Mouse (Mus musculus): ENCODE measurements around the gene Chek2.
"Not testable (repeated sequence)": the region's sequence is repeated elsewhere in the genome, so short reads cannot be mapped to it uniquely, and the experiment has no call there.

Chek2 gene

DNA sequence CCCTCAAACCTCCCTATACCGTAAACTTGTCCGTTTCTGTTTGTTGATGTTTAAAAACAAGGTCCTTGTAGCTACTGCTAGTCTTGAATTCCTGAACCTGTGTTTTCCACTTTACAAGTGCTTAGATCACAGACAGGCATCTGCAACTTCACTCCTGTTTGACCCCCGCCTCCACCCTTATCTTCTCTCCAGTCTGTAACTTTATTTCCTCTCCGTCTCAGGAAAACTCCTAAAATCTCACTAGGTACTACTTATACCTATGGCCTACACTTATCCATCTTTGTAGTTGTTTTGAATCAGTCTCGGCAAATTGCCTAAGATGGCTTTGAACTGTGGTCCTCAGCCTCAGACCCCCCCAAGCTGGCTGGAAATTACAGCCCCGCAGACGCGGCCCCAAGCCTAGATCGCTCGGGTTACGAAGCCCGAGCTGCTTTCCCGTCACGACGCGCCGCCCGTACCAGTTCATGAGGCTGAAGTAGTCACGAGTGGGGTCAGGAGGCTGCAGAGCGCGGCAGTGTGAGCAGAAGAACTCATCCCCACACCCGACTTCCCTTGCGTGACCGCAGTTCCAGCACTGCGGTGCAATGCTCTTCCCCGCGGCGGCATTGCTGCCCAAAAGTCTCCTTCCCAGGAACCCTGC is 621 bp upstream of the Chek2 start:
- no peak for DNase-seq (ENCODE audit: low spot score)

DNA sequence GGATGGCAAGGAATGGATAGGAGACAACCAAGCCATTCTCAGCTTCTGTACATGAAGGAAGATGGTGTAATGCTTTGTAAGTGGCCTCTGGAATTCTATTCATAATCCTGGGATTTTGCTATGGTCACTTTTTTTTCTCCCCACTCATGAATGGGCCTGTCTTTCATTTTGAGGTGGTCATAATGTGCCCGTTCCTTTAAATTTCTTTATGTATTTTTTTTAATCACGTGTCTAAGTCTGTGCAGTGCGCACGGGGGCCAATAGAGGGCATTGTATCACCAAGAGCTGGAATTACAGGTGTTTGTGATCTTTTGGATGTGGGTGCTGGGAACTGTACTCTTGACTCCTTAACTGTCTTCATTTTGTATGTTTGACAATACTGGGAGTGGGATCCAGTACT is 686 bp downstream of the Chek2 start:
- peak; percentile 21 for DNase-seq (ENCODE audit: low spot score)

DNA sequence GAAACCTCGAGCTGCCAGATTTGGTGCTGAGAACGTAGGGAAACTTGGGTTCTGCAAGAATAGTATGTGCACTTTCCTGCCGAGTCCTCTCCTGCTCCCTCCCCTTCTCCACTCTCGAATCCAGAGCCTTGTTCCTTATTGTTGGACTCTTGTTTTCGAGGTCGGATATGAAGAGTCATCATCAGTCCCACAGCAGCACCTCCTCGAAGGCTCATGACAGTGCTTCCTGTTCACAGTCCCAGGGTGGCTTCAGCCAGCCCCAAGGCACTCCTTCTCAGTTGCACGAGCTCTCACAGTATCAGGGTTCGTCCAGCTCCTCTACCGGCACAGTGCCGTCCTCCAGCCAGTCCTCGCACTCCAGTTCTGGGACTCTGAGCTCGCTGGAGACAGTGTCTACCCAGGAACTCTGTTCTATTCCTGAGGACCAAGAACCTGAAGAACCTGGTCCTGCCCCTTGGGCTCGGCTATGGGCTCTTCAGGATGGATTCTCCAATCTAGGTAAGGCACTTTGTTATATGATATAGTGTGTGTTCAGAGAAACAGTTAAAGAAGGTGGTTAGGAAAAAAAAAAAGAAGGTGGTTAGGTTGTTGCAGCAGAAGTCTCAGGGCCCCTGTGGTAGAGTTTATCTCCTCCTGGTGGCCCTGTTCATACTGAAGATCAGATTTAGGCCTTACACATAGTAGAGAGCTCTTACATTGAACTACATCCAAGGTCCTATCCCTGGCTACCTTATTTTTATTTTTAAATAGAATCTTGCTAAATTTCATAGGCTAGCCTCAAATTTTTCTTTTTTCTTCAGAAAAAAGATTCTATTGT is 1.5 kb downstream of the Chek2 start:
- no peak for DNase-seq (ENCODE audit: low spot score)

DNA sequence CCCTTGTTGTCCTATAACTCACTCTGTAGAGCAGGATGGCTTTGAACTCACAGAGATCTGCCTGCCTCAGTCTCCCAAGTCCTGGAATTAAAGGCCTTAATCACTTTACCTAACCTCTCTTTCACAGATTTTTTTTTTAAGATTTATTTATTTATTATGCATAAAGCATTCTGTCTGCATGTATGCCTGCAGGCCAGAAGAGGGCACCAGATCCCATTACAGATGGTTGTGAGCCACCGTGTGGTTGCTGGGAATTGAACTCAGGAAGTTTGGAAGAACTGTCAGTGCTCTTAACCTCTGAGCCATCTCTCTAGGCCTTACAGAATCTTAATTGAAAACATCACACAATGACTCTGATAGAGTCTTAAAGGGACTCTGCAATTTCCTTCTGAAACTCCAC is 13.2 kb downstream of the Chek2 start:
- no peak for DNase-seq (ENCODE audit: low spot score)

DNA sequence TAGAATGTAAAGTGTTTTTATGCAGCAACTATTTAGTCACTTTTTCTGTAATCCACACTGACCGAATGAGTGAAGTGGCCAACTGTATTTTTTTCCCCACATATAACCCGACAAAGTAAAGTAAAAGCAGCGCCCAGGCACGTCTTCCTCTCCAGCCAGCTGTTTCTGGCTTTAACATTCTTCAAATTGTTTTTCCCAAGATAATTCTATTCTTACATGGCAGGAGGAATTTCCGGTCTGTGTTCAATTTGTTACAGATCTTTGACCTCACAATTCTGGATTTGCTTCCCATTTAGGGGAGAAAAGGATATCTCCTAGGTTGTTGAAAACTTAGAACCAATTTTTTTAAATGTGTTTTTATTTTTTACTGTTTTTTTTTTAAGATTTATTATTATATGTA is 17.3 kb downstream of the Chek2 start:
- no peak for DNase-seq (ENCODE audit: low spot score)

DNA sequence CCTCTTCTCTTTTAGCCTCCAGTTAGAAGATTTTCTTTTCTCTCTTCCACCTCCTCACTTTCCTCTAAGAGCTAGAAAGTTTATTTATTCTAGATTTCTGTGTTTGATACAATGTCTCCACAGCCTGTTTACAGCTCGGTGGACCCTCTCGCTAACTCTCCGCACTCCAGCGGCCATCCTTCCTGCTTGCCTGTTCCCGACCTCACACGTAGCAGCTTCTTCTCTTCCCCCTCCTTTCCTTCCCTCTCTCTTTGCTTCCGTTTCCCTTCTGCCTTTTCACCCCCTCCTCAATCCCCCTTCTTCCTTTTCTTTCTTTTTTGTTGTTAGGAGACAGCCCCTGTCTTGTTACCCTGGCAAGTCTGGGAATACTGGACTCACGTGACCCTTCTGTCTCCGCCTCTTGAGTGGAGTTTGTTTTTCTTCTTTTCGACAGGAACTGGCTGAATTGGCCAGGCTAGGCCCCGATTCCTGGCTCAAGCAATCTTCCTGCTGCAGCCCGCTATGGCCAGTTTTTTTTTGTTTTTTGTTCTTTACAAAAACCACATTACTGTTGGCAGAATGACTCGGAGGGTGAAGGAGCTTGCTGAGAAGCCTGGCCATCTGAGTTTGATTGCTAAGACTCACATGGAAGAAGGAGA is 19.4 kb downstream of the Chek2 start:
- peak; percentile 48 for DNase-seq (ENCODE audit: low spot score)

DNA sequence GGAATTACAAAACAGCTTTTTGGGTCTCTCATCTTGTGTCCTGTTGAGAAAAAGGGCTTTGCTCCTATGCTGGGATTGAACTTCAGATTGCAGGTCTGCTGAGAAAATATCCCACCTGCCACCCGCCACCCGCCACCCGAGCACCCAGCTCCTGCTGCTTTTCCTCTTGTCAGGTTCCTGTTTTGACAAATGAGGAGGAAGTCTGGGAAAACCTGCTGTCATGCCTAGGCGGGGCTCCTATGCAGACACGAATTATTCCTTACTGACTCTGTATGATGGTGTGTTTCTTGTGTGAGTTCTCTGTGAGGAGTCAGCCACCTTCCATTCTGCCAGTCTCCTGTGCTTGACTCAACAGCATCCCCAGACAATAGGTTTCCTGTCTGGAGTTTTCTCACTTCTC is 20.7 kb downstream of the Chek2 start:
- DNase-seq (ENCODE audit: low spot score): no peak

DNA sequence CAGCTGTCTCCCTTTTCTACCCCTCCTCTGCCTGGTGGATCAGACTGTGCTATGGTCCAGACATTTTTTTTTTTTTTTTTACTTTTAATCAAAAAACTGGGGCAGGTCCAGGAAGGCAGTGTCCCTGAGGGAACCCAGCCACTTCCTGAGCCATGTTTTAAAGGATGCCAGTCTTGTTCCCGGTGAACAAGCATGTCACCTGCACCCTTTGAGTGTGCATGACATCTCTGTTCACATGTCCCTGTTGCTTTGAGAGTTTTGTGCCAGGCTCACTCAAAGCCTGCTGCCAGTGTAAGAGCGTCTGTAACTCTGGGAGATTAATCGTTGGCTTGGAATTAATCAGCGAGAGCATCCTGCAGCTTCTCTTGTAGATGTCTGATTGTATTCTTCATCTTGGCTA is 28.7 kb downstream of the Chek2 start:
- DNase-seq (ENCODE audit: low spot score): no peak

DNA sequence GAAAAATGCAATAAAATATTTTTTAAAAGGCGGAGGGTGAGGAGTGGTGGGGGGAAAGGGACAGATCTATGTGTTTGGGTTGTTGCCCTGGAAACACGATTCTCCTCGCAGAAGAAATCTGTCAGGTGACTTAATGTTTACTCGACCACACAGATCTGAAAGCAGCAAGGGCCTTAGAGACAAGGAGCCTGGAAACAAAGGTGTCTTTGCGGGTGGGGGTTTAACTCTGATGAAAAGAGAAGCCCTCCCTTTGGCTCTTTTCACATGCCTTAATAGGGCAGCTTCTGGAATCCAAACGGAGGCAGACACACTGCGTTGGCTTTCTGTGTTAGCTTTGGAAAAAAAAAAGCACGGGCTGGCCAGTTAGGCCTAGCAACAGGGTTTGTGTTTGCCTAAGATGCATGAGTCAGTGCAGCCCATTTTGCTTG is 29.5 kb downstream of the Chek2 start:
- DNase-seq (ENCODE audit: low spot score): no peak

DNA sequence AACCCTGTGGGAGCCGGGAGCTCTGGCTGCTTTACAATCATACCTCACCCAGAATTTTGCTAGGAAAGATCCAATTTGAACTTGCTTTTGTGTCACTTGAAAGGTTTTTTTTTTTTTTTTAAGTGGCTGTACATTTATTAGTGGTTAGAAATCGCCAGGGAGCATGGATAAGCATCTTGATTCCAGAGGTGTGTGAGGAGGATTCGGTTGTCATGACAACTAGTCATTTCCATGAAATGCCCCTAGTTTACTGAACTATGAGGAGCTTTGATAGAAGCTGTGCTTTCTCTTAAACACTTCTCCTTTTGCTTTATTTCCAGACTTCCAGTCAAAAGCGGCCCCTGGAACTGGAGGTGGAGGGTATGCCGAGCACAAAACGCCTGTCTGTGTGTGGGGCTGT is 33.4 kb downstream of the Chek2 start:
- DNase-seq (ENCODE audit: low spot score): no peak

DNA sequence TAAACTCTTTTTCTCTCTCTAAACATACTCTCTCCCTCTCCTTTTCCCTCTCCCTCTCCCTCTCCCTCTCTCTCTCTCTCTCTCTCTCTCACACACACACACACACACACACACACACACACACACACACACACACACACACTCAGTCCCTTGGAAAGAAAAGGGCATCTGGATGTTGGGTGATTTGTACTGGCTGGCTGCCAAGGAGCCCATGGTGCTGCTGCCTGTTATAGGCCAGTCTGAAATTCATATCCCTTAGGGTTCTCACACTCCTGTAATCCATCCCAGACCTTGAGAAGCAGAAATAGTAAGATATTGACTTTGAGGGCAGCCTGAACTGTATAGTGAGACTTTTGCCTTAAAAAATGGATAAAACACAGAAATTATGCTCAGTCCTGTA is 34.9 kb downstream of the Chek2 start:
- no peak for DNase-seq (ENCODE audit: low spot score)

DNA sequence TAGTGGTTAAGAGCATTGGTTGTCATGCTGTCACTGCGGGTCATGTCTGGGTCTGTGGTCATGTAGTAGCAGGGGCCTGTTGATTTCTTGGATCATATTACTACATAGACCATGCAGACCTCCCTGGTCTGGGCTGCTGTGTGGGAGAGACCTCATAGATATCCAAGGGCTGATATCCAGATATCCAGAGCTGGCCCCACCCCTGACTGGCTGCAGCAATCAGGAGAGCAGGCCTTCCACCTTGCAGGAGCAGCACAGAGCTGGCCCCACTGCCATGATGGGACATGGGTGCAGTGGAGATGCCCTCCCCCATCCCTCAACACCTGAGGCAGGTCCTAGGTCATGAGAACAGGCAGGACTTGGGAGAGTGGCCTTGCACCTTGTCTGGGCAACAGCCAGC is 35.5 kb downstream of the Chek2 start:
- DNase-seq (ENCODE audit: low spot score): no peak

DNA sequence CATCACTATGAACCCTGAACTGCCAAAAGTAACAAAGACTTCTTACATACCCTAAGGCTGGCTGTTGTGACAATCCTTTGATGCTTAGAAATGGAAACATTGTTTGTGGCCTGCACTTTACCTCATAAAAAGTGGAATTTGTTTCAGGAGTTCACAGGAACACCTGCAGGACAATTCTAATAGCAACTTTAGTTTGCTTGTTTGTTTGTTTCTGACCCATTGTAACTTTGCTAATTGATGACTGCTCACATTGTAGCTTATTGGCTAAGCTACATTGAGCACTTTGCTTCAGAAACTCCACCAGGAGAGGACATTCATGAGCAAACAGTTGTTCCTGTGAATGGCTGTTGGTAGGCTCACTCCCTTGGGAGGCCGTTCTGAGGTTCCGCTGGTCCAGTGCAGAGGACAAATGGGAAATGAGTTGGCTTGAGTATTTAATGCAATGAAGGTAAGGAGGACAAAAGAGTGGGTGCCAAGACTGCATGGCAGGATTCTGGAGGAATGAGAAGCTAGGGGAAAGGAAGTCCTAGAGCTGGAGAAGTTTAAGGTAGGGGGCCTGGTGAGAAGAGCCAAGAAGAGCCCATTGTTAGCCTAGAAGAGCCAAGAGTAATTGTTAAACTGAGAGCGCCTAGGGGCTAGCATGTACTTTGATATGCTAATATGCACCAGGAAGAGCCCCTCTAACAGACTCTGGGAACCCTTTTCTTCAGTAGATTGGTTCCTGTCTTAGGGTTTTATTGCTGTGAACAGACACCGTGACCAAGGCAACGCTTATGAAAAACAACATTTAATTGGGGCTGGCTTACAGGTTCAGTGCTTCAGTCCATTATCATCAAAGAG is 38.1 kb downstream of the Chek2 start:
- DNase-seq (ENCODE audit: low spot score): no peak

DNA sequence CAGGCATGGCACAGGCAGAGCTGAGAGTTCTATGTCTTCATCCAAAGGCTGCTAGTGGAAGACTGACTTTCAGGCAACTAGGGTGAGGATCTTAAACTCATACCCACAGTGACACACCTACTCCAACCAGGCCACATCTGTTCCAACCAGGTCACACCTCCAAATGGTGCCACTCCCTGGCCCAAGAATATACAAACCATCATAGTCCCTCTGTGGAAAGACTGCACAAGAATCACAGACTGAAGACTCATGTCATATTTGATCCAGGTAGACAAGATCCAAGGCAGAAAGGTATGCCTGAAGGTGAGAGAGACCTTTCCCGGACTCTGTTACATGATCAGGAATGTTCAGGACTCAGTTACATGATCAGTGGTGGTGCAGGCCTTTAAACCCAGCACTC is 38.7 kb downstream of the Chek2 start:
- DNase-seq (ENCODE audit: low spot score): not testable (repeated sequence)

DNA sequence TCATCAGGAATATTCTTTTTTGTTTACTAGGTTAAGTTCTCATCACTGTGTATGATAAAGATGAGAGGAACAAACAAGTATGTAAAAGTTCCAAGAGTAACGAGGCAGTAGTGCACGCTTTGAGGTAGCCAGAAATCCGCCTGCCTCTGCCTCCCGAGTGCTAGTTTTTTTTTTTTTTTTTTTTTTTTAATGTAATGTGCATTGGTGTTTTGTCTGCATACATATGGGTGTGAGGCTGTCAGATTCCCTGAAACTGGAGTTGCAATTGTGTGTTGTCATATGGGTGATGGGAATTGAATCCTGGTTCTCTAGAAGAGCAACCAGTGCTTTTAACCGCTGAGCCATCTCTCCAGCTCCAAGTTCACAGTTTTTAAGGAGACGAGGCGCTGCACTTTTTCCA is 39.3 kb downstream of the Chek2 start:
- no peak for DNase-seq (ENCODE audit: low spot score)

DNA sequence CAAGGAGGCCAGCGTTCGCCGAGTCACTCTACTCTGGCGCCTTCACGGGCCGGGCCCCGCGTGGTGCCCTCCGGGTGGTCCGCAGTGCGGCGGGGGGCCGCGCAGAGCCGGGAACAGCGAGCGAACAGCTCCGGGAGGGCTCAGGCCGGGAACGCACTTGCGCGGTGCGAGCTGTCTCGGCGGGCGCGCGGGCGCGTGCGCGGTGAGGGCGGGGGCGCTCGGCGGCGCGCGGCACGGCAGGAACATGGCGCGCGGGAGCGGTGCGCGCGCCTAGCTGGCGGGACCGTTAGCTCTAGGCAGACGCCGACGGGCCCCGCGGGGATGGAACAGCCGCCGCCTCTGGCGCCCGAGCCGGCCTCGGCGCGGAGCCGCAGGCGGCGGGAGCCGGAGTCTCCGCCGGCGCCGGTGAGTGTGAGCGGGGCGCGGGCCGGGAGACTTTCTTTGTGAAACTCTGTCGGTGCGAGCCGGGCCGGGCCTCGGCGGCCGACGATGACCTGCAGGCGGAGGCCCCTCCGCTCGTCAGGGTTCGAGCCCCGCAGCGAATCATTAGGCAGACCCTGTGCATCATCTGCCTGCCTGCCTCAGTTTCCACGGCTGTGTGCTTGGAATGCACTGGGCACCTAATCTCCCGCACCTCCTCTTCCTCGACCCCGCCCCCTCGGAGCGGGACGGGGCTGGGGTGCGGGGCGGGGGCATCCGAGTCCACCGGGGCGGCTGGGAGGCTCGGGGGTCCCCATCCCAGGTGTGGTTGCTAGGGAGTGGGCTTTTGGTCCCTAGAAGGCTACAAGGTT is 40.0 kb downstream of the Chek2 start, which contains the start of gene Ttc28:
Gene Ttc28 (plus strand): TSS at position 220 of the 791 bp plus-strand sequence.
- DNase-seq (ENCODE audit: low spot score): peak; percentile 86

DNA sequence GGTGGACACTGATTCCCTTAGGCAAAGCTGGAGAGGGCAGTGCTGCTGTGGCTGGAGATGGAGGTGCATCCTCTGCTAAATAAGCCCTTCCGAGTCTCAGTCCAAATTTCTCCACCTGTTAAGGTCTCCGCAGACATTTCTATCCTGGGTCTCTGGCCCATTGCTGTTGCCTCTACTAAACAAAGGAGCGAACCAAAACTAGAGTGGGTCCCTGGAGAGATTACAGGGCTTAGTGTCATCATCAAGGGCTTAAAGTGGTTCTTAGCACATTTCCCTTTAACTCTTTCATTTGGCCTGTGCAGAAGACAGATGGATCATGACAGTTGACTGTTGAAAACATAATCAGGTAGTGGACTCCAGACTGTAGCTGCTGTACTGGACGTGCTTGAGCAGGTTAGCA is 48.8 kb downstream of the Chek2 start:
- no peak for DNase-seq (ENCODE audit: low spot score)

DNA sequence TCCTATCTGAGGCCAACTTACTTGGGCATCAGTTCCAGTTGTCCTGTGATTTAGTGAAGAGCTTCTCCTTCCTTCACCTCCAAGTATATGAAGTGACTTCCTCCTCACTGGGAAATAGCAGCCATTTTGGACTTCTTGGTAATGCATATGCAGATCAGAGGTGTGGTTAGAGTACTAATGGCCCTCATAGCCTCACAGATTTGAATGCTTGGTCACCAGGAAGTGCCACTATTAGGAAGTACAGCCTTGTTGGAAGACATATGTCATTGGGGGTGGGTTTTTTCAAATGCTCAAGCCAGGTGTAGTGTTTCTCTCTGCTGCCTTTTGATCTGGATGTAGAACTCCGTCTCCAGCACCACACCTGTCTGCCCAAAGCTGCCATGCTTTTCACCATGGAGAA is 50.2 kb downstream of the Chek2 start:
- no peak for DNase-seq (ENCODE audit: low spot score)

DNA sequence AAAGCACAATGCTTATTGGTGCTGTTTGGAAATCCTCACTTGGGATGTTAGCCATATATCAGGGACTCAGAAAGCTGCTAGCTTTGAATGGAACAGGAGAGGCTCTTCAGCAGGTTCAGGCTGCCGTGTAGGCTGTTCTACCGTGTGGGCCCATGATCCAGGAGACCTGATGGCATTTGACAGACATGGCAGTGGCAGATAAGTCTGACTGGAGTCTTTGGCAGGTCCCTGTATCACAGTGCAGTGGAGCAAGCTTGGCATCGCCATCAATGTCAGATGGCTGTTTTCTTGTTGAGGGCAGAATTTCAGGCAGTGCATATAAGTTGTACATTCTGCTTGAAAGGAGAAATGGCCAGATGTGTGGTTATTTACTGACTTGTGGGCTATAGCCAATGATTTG is 50.8 kb downstream of the Chek2 start:
- DNase-seq (ENCODE audit: low spot score): no peak

DNA sequence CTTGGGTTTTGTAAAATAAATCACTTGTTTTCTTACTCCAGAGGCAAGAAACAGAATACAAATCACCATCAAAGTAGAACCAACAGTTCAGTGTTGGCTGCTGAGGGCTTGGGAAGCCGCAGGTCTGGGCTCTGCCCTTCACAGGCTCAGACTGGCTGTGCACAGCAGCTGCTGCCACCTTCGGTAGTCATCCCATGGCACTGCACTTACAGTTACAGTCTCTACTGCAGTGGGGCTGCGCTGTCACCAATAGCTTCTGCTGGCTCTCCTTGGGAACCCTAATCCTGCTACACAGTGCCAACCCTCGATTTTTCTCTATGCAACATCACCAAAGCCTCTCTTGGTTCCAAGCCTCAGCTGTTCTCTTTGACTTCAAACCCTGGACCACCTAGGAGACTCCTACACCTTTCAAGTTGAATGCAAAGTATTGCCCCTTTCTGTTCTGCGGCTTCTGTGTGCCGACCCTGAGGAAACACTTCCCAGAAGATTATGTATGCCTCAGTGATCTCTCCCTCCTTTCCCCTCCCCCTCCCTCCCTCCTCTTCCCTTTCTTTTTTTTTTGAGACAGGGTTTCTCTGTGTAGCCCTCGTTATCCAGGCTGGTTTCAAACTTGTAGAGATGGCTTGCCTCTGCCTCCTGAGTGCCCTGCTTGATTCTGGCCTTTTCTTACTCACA is 57.5 kb downstream of the Chek2 start:
- DNase-seq (ENCODE audit: low spot score): no peak

DNA sequence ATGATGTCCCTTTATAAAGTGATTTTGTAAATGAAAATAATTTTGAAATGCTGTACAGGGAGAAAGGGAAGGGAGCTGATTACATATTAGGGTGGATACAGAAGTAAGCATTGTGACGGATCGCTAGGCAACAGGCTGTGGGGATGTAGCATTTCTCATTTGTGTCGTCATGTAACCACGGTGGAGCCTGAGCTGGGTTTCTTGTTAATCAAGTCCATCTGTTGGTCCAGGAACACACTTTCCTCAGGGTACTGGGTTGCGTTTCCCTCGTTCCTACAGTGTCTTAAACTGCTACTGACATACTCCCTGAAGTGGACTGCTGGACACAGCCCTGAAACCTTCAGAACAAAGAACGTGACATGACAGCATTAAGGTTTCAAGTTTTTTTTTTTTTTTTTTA is 58.4 kb downstream of the Chek2 start:
- DNase-seq (ENCODE audit: low spot score): no peak

Measured in ovary, postnatal 14 days (tissue).